Mouse (Mus musculus): ENCODE results near the gene Esrrg. TPM values are rescaled to one million over a fixed set of nuclear protein-coding genes. Genes with fewer than 3 reads are reported as not detected.

Esrrg gene
- total RNA-seq (2014; fragmentation: Nextera tagmentation) (not detected in 2 replicates), total RNA-seq (2017) (0.05 TPM in 1 of 2 replicates, not detected in the other), polyA plus RNA-seq (2012) (not detected in 2 replicates)

DNA sequence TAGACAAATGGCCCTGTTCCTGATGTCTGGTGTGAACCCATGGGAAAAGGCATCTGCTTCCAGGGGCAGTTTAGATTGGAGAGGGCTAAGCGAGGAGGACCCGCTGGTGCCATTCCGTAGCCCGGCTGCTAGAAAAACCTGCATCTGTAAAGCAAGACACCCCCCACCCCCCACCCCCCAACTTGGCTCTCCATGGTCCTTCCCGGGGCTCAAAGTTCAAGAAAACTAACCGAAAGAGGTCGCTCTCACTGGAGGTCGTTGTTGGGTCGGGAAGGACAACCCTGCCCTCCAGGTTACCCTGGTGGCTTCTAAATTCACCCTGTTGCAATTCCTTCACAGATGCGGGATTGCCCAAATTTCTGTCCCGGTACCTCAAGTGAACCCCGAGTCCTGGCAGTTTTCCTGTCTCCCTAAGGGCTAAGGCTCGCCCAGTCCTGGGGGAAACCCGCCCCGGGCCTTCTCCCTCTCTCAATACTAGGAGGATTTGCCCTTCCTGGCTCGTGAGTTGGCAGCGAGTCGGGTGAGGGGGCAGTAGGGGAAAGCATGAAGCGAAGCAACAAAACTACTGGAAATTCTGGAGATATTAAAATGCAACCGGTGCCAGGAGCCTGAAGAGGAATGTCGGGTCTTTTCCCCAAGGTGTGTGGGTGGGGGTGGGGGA, at the start of gene Esrrg:
Esrrg (plus strand) TSS at position 531 of the 661 bp plus-strand sequence.
- no peaks in the 10 kb centered on the region for H3K4me1 ChIP-seq (ENCODE audit: insufficient read depth, low read depth, low read length)
- H3K9me3 ChIP-seq (replicated peaks): peaks cover 84% of the 10 kb centered on the region
- DNase-seq (ENCODE audit: low spot score) (no peak), ATAC-seq (ENCODE audit: extremely low read depth, insufficient number of reproducible peaks, low FRiP score, poor library complexity, severe bottlenecking) (no peak)
- H3K4me3 ChIP-seq (ENCODE audit: low read depth, low read length): no peak within 1 kb of the TSS; the same call in 1 of the 2 replicates
- no peaks in the 10 kb centered on the region for H3K27me3 ChIP-seq (ENCODE audit: insufficient read depth, low read length)
- TF ChIP-seq TAL1 (conservative IDR thresholded peaks at IDR 0.05; ENCODE audit: low read depth, low read length): no peak
- no peak for TF ChIP-seq GATA2 (IDR thresholded peaks at IDR 0.05; ENCODE audit: borderline replicate concordance, low read depth, low read length)
- no peak for TF ChIP-seq CTCF (IDR thresholded peaks at IDR 0.05; ENCODE audit: low read depth, low read length)
- TF ChIP-seq POLR2AphosphoS5 (IDR thresholded peaks at IDR 0.05; ENCODE audit: insufficient replicate concordance, low read depth, low read length): no peak
- TF ChIP-seq GATA1 (IDR thresholded peaks at IDR 0.05; ENCODE audit: borderline replicate concordance, low read length): no peak
- no peaks in the 10 kb centered on the region for H3K36me3 ChIP-seq (replicated peaks)

- TF ChIP-seq TAL1 (conservative IDR thresholded peaks at IDR 0.05; ENCODE audit: low read depth, low read length) (no peak), POLR2AphosphoS5 (IDR thresholded peaks at IDR 0.05; ENCODE audit: insufficient replicate concordance, low read depth, low read length) (no peak), GATA2 (IDR thresholded peaks at IDR 0.05; ENCODE audit: borderline replicate concordance, low read depth, low read length) (no peak), CTCF (IDR thresholded peaks at IDR 0.05; ENCODE audit: low read depth, low read length) (no peak), GATA1 (IDR thresholded peaks at IDR 0.05; ENCODE audit: borderline replicate concordance, low read length) (no peak)
- H3K27me3 ChIP-seq (ENCODE audit: insufficient read depth, low read length): no peaks in the 10 kb centered on the region
- peaks cover 31% of the 10 kb centered on the region for H3K9me3 ChIP-seq (replicated peaks)
- DNase-seq (ENCODE audit: low spot score) (no peak), ATAC-seq (ENCODE audit: extremely low read depth, insufficient number of reproducible peaks, low FRiP score, poor library complexity, severe bottlenecking) (no peak)
- no peaks in the 10 kb centered on the region for H3K36me3 ChIP-seq (replicated peaks)
- H3K4me1 ChIP-seq (ENCODE audit: insufficient read depth, low read depth, low read length): no peaks in the 10 kb centered on the region
- no peak overlapping the region for H3K4me3 ChIP-seq (ENCODE audit: low read depth, low read length)
These were observed 24.6 kb upstream of the Esrrg start for GRCm38 (mm10) chr1:187583982-187584381.

DNA sequence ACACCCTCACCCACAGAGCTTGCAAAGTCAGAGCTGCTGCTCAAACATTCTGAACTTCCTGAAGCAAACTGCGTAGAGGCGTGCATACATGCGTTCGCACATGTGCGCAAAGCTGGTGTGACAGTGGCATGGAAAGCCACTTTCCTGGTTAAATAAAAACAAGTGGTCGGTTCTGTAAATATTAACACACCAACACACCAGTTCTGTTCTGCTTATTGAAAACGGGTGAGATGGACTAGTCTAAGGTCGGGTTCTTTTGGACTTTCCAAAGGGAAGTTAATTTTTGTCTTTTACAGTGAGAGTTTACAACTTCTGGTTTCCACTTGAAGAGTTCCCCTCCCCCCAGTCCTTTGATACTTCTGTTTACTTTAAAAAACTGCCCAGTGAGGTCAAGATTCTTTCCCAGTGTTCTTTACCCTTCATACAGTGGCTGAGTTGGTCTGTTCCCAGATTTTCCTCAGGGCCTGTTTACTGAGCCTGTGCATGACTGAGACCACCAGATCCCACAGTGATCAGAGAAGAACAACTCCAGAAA, 22.0 kb upstream of the Esrrg start:
- H3K4me3 ChIP-seq (ENCODE audit: low read depth, low read length): no peak overlapping the region
- ATAC-seq (ENCODE audit: extremely low read depth, insufficient number of reproducible peaks, low FRiP score, poor library complexity, severe bottlenecking) (no peak), DNase-seq (ENCODE audit: low spot score) (no peak)
- H3K9me3 ChIP-seq (replicated peaks): peaks cover 33% of the 10 kb centered on the region
- TF ChIP-seq POLR2AphosphoS5 (IDR thresholded peaks at IDR 0.05; ENCODE audit: insufficient replicate concordance, low read depth, low read length): no peak
- no peak for TF ChIP-seq GATA2 (IDR thresholded peaks at IDR 0.05; ENCODE audit: borderline replicate concordance, low read depth, low read length)
- no peak for TF ChIP-seq CTCF (IDR thresholded peaks at IDR 0.05; ENCODE audit: low read depth, low read length)
- no peak for TF ChIP-seq TAL1 (conservative IDR thresholded peaks at IDR 0.05; ENCODE audit: low read depth, low read length)
- no peaks in the 10 kb centered on the region for H3K36me3 ChIP-seq (replicated peaks)
- H3K27me3 ChIP-seq (ENCODE audit: insufficient read depth, low read length): no peaks in the 10 kb centered on the region
- no peaks in the 10 kb centered on the region for H3K4me1 ChIP-seq (ENCODE audit: insufficient read depth, low read depth, low read length)

GRCm38 (mm10) chr1:187602942-187603341, 5.6 kb upstream of the Esrrg start:
- ATAC-seq (ENCODE audit: extremely low read depth, insufficient number of reproducible peaks, low FRiP score, poor library complexity, severe bottlenecking) (no peak), DNase-seq (ENCODE audit: low spot score) (no peak)
- TF ChIP-seq GATA1 (IDR thresholded peaks at IDR 0.05; ENCODE audit: borderline replicate concordance, low read length) (no peak), GATA2 (IDR thresholded peaks at IDR 0.05; ENCODE audit: borderline replicate concordance, low read depth, low read length) (no peak), POLR2AphosphoS5 (IDR thresholded peaks at IDR 0.05; ENCODE audit: insufficient replicate concordance, low read depth, low read length) (no peak), CTCF (IDR thresholded peaks at IDR 0.05; ENCODE audit: low read depth, low read length) (no peak)
- Histone ChIP-seq H3K9me3 (replicated peaks) (peaks cover 65% of the 10 kb centered on the region), H3K4me1 (ENCODE audit: insufficient read depth, low read depth, low read length) (no peaks in the 10 kb centered on the region), H3K27me3 (ENCODE audit: insufficient read depth, low read length) (no peaks in the 10 kb centered on the region), H3K36me3 (replicated peaks) (no peaks in the 10 kb centered on the region), H3K4me3 (ENCODE audit: low read depth, low read length) (no peak overlapping the region)

GRCm38 (mm10) chr1:187604063-187604484, 4.5 kb upstream of the Esrrg start:
- no peak for TF ChIP-seq GATA1 (IDR thresholded peaks at IDR 0.05; ENCODE audit: borderline replicate concordance, low read length)
- TF ChIP-seq TAL1 (conservative IDR thresholded peaks at IDR 0.05; ENCODE audit: low read depth, low read length): no peak
- no peak for TF ChIP-seq GATA2 (IDR thresholded peaks at IDR 0.05; ENCODE audit: borderline replicate concordance, low read depth, low read length)
- no peak for TF ChIP-seq POLR2AphosphoS5 (IDR thresholded peaks at IDR 0.05; ENCODE audit: insufficient replicate concordance, low read depth, low read length)

DNA sequence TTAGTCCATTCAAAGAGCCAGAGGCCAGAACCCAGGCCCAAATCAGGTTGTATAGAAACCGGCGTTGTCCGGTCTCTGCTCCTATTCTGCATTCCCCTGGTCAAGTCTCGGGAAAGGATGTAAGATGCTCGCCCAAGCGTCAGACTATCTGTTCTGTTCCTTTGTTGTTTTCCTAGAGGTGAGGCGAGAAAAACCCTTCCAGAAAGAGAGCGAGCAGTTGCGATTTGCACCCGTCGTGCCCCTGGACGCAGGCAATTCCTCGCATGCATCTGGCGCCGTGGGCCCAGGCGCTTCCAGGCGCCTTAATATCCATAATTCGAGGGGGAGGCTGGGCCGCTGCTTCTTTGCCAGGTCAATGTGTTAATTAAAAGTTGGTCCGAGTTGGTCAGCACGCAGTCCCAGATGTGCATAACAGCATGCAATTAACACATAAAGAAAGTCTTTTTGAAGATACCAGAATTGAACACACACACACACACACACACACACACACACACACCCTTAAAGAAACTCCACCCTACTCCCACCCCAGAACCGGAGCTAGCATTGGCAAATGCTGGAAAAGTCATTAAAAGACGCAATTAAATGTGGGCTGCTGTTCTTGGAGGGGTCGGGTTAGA, 3.8 kb upstream of the Esrrg start:
- H3K27me3 ChIP-seq (ENCODE audit: insufficient read depth, low read length): no peaks in the 10 kb centered on the region
- H3K4me3 ChIP-seq (ENCODE audit: low read depth, low read length): no peak overlapping the region
- no peaks in the 10 kb centered on the region for H3K36me3 ChIP-seq (replicated peaks)
- DNase-seq (ENCODE audit: low spot score) (no peak), ATAC-seq (ENCODE audit: extremely low read depth, insufficient number of reproducible peaks, low FRiP score, poor library complexity, severe bottlenecking) (no peak)
- no peaks in the 10 kb centered on the region for H3K4me1 ChIP-seq (ENCODE audit: insufficient read depth, low read depth, low read length)
- TF ChIP-seq POLR2AphosphoS5 (IDR thresholded peaks at IDR 0.05; ENCODE audit: insufficient replicate concordance, low read depth, low read length) (no peak), CTCF (IDR thresholded peaks at IDR 0.05; ENCODE audit: low read depth, low read length) (no peak), GATA2 (IDR thresholded peaks at IDR 0.05; ENCODE audit: borderline replicate concordance, low read depth, low read length) (no peak), GATA1 (IDR thresholded peaks at IDR 0.05; ENCODE audit: borderline replicate concordance, low read length) (no peak), TAL1 (conservative IDR thresholded peaks at IDR 0.05; ENCODE audit: low read depth, low read length) (no peak)
- peaks cover 68% of the 10 kb centered on the region for H3K9me3 ChIP-seq (replicated peaks)

More at GRCm38 (mm10) chr1:187604063-187604484, 4.5 kb upstream of the Esrrg start:
- Histone ChIP-seq H3K9me3 (replicated peaks) (peaks cover 67% of the 10 kb centered on the region), H3K4me3 (ENCODE audit: low read depth, low read length) (no peak overlapping the region), H3K4me1 (ENCODE audit: insufficient read depth, low read depth, low read length) (no peaks in the 10 kb centered on the region), H3K36me3 (replicated peaks) (no peaks in the 10 kb centered on the region), H3K27me3 (ENCODE audit: insufficient read depth, low read length) (no peaks in the 10 kb centered on the region)
- DNase-seq (ENCODE audit: low spot score) (no peak), ATAC-seq (ENCODE audit: extremely low read depth, insufficient number of reproducible peaks, low FRiP score, poor library complexity, severe bottlenecking) (no peak)
